12 mouse cellular contexts compared by ENCODE assay signal in genomic region chr2:129604032-129604431, GRCm38 (mm10). TPM values are rescaled to one million over a fixed set of nuclear protein-coding genes. Genes with fewer than 3 reads are reported as not detected.
A peak's percentile ranks its signal among the peaks of the same experiment; 100 is the strongest.
DNase-seq lines count a peak whose midpoint lies in the region; ATAC-seq and TF ChIP-seq lines count a peak whose summit lies in the region.
"Had no signal": no experiment of that assay in that cellular context is flagged by ENCODE, and none has a peak within 500 bp of the region (broad histone marks: within the 10 kb centered on the region; RNA-seq: fewer than 3 reads in every experiment).

No protein-coding gene starts in this region.

- H3K27me3 ChIP-seq in heart, embryonic 11.5 days (ENCODE audit: control insufficient read depth, insufficient read depth, low read length) = no peaks in the 10 kb centered on the region
- H3K27me3 ChIP-seq in embryonic facial prominence, embryonic 10.5 days (replicated peaks; ENCODE audit: low read depth, poor library complexity, severe bottlenecking) = no peaks in the 10 kb centered on the region
- H3K27me3 ChIP-seq: forebrain, embryonic 12.5 days; liver, embryonic 12.5 days had no signal

- H3K4me2 ChIP-seq in heart, embryonic 11.5 days = no peak overlapping the region
- H3K4me2 ChIP-seq: forebrain, embryonic 12.5 days; liver, embryonic 12.5 days had no signal

- no peak for ATAC-seq in heart, embryonic 11.5 days (replicated peaks; ENCODE audit: insufficient number of reproducible peaks, low FRiP score, low TSS enrichment)

- peaks cover 28% of the 10 kb centered on the region for H3K4me1 ChIP-seq in heart, embryonic 11.5 days (ENCODE audit: control insufficient read depth, insufficient read depth, low read length)
- H3K4me1 ChIP-seq in embryonic facial prominence, embryonic 10.5 days = peaks cover 30% of the 10 kb centered on the region

- H3K27ac ChIP-seq in heart, embryonic 11.5 days (ENCODE audit: low read depth, low read length) = no peak overlapping the region
- peak overlapping the region; percentile 16 for H3K27ac ChIP-seq in left cerebral cortex, adult 2 months
- no peak overlapping the region for H3K27ac ChIP-seq in embryonic facial prominence, embryonic 10.5 days (replicated peaks)
- H3K27ac ChIP-seq in macrophage = peak overlapping the region; percentile 100; the same call in 1 of the 2 replicates
- H3K27ac ChIP-seq: forebrain, embryonic 12.5 days; liver, embryonic 12.5 days had no signal

- peak; percentile 60 to 67 for DNase-seq in heart, adult 18-20 months
- no peak for DNase-seq in left cerebral cortex, adult 2 months (ENCODE audit: extremely low spot score in 1 of 2, low spot score in 2 of 2)
- DNase-seq in left cerebral cortex, adult 9 months (ENCODE audit: low spot score in 2 of 2) = no peak
- peak; percentile 36 for DNase-seq in embryonic facial prominence, embryonic 10.5 days (ENCODE audit: low spot score)
- no peak for DNase-seq in right cerebral cortex, adult 18-20 months
- no peak for DNase-seq in cerebellum, adult 9-10 months
- DNase-seq: adrenal gland, postnatal 10 days; lung, postnatal 36 days had no signal

- H3K9me3 ChIP-seq in heart, embryonic 11.5 days (replicated peaks; ENCODE audit: control insufficient read depth, low read length) = no peaks in the 10 kb centered on the region
- H3K9me3 ChIP-seq in embryonic facial prominence, embryonic 10.5 days = no peaks in the 10 kb centered on the region
- H3K9me3 ChIP-seq: forebrain, embryonic 12.5 days; liver, embryonic 12.5 days had no signal

- H3K36me3 ChIP-seq in heart, embryonic 11.5 days (ENCODE audit: control insufficient read depth, insufficient read depth, low read length) = no peaks in the 10 kb centered on the region
- peaks cover 3% of the 10 kb centered on the region for H3K36me3 ChIP-seq in embryonic facial prominence, embryonic 10.5 days (replicated peaks)
- peaks cover 75% of the 10 kb centered on the region for H3K36me3 ChIP-seq in macrophage (ENCODE audit: inconsistent target)
- H3K36me3 ChIP-seq: forebrain, embryonic 12.5 days had no signal

- TF ChIP-seq CTCF in left cerebral cortex, adult 2 months (IDR thresholded peaks at IDR 0.05) = no peak

- H3K9ac ChIP-seq in heart, embryonic 11.5 days (ENCODE audit: low read depth, low read length) = no peak overlapping the region
- H3K9ac ChIP-seq: forebrain, embryonic 12.5 days; liver, embryonic 12.5 days had no signal

- peaks cover 100% of the 10 kb centered on the region for H3K79me2 ChIP-seq in macrophage (ENCODE audit: inconsistent target)

- H3K4me3 ChIP-seq in heart, embryonic 11.5 days (ENCODE audit: low read depth, low read length) = no peak overlapping the region
- H3K4me3 ChIP-seq in left cerebral cortex, adult 2 months = no peak overlapping the region
- H3K4me3 ChIP-seq in embryonic facial prominence, embryonic 10.5 days = no peak overlapping the region
- H3K4me3 ChIP-seq in macrophage (ENCODE audit: inconsistent target) = no peak overlapping the region
- H3K4me3 ChIP-seq: forebrain, embryonic 12.5 days; liver, embryonic 12.5 days had no signal

- 24% methylated on average over 6 of the region's 6 CpGs for WGBS in heart, embryonic 11.5 days (ENCODE audit: insufficient replicate concordance)
- 26% methylated on average over 6 of the region's 6 CpGs for whole genome bisulfite sequencing in embryonic facial prominence, embryonic 10.5 days
- WGBS in macrophage (ENCODE audit: missing documents) = 79% methylated on average over 6 of the region's 6 CpGs

- intact Hi-C loops in left cerebral cortex, adult 2 months (cut with DNase I) = no loop called here

RNA-seq across cellular contexts. Expression of gene Sirpa, which starts 11.4 kb away (rescaled TPM):
- 10 to 100 TPM; 27.5 to 29.4 TPM for total RNA-seq in heart, adult 18-20 months (2021)
- polyA plus RNA-seq in heart, embryonic 11.5 days (2014; fragmentation: Nextera tagmentation; extraction: Ambion mirVana) = 13.0 and 15.7 TPM in 2 replicates
- total RNA-seq in left cerebral cortex, adult 2 months (2021) = 100 to 1,000 TPM; 375 to 384 TPM
- 17.0 and 17.4 TPM in 2 replicates for polyA plus RNA-seq in embryonic facial prominence, embryonic 10.5 days (2016; fragmentation: Nextera tagmentation; extraction: Ambion mirVana)
- 1,000 to 10,000 TPM in 25 of 26 experiments, 100 to 1,000 TPM in 1; 486 to 5,251 (median 2,764) TPM for total RNA-seq in macrophage (2018; cell fraction: chromatin; rRNA removed)
- total RNA-seq in macrophage (2018; cell fraction: cytosol; rRNA removed) = 1,000 to 10,000 TPM; 1,654 to 2,625 (median 2,091) TPM
- 1,000 to 10,000 TPM in 25 of 26 experiments, 100 to 1,000 TPM in 1; 968 to 4,930 (median 3,847) TPM for total RNA-seq in macrophage (2018; cell fraction: nucleus; rRNA removed)
- 1,368 to 2,259 TPM (median 1,677 TPM) in 3 replicates for polyA plus RNA-seq in macrophage (2018)

Comparison
In these comparisons a context has a peak if more than half of its experiments do, and no peak if none do; other contexts are left out.
1. DNase-seq: peak in heart, adult 18-20 months (2 of 2) and embryonic facial prominence, embryonic 10.5 days (single experiment); none in left cerebral cortex, adult 2 months (0 of 2), left cerebral cortex, adult 9 months (0 of 2), right cerebral cortex, adult 18-20 months (single experiment) and cerebellum, adult 9-10 months (single experiment).
2. H3K27ac ChIP-seq: peak in left cerebral cortex, adult 2 months (single experiment) and macrophage (single experiment); none in heart, embryonic 11.5 days (single experiment) and embryonic facial prominence, embryonic 10.5 days (single experiment).
3. RNA of gene Sirpa, which starts 11.4 kb away (polyA plus RNA-seq): 1,368 to 2,259 TPM in macrophage; 17.0 to 17.4 TPM in embryonic facial prominence, embryonic 10.5 days and 13.0 to 15.7 TPM in heart, embryonic 11.5 days; every median in the first group is over 10 times any median in the second.